Mouse (Mus musculus) brain, embryonic 14.5 days (tissue): ENCODE results near the gene Trabd.

Experiments used
- CTCF ChIP-seq: fragments of 200-500 bp; IDR thresholded peaks from 2 replicates; pipeline ENCODE4 v1.5.1; 2012; ENCODE audit warnings: inconsistent platforms, mild to moderate bottlenecking, moderate library complexity, borderline replicate concordance; ENCODE audit not compliant: insufficient read depth, insufficient read length; ENCODE audit errors: extremely low read depth
- POLR2A ChIP-seq: fragments of 200-500 bp; IDR thresholded peaks from 2 replicates; pipeline ENCODE4 v1.6.1; 2012; ENCODE audit warnings: mild to moderate bottlenecking, inconsistent platforms, borderline replicate concordance; ENCODE audit not compliant: poor library complexity, insufficient read depth, insufficient read length, severe bottlenecking; ENCODE audit errors: extremely low read depth

- TF ChIP-seq CTCF (no peak), POLR2A (no peak)
Measured at GRCm38 (mm10) chr15:89068226-89068625, 6.7 kb upstream of the Trabd start.
